Mouse (Mus musculus): ENCODE measurements at regions not wholly inside any gene's neighbourhood (a gene's known extent, or its start where the extent isn't known, plus 50 kb on each side); places are given as distances from the start of the nearest gene placed in this dataset.

- DNase-seq (ENCODE audit: extremely low spot score in 1 of 2, low spot score in 2 of 2): peak; percentile 24 to 29
- intact Hi-C loops (cut with DNase I): loop anchor here (2.0 to 5.0 kb wide), 4 partner anchors 178 to 1230 kb away; partner anchors contain the start of genes Alk and Spdya
Measured at GRCm38 (mm10) chr17:72782775-72783174, 53.5 kb upstream of the Ypel5 start.

GRCm38 (mm10) chr17:72781786-72782185, 54.5 kb upstream of the Ypel5 start:
- intact Hi-C loops (cut with DNase I): loop anchor here (2.0 to 5.0 kb wide), 4 partner anchors 177 to 1229 kb away; partner anchors contain the start of genes Alk and Spdya
- DNase-seq (ENCODE audit: extremely low spot score in 1 of 2, low spot score in 2 of 2): peak; percentile 62 to 67

- no peak for DNase-seq (ENCODE audit: extremely low spot score in 1 of 2, low spot score in 2 of 2)
Measured at GRCm38 (mm10) chr17:72768266-72768665, 68.0 kb upstream of the Ypel5 start.

GRCm38 (mm10) chr17:72760937-72761336, 75.3 kb upstream of the Ypel5 start:
- intact Hi-C loops (cut with DNase I): no loop called here
- no peak for DNase-seq (ENCODE audit: extremely low spot score in 1 of 2, low spot score in 2 of 2)

More at GRCm38 (mm10) chr17:72768266-72768665, 68.0 kb upstream of the Ypel5 start:
- intact Hi-C loops (cut with DNase I): no loop called here

- DNase-seq (ENCODE audit: extremely low spot score in 1 of 2, low spot score in 2 of 2): peak in 1 of 2 experiments; percentile 26
- intact Hi-C loops (cut with DNase I): no loop called here
Measured at GRCm38 (mm10) chr17:72746411-72746810, 89.8 kb upstream of the Ypel5 start.

- DNase-seq (ENCODE audit: extremely low spot score in 1 of 2, low spot score in 2 of 2): no peak
- intact Hi-C loops (cut with DNase I): no loop called here
Measured at GRCm38 (mm10) chr17:72733006-72733405, 103.2 kb upstream of the Ypel5 start.

- DNase-seq (ENCODE audit: extremely low spot score in 1 of 2, low spot score in 2 of 2): no peak
- intact Hi-C loops (cut with DNase I): no loop called here
Measured at GRCm38 (mm10) chr17:72731691-72732090, 104.6 kb upstream of the Ypel5 start.

GRCm38 (mm10) chr17:72731175-72731574, 105.1 kb upstream of the Ypel5 start:
- DNase-seq (ENCODE audit: extremely low spot score in 1 of 2, low spot score in 2 of 2): peak; percentile 4 to 18
- intact Hi-C loops (cut with DNase I): no loop called here

- no peak for DNase-seq (ENCODE audit: extremely low spot score in 1 of 2, low spot score in 2 of 2)
- intact Hi-C loops (cut with DNase I): no loop called here
Measured at GRCm38 (mm10) chr17:72720753-72721152, 115.5 kb upstream of the Ypel5 start.

- intact Hi-C loops (cut with DNase I): no loop called here
- DNase-seq (ENCODE audit: extremely low spot score in 1 of 2, low spot score in 2 of 2): no peak
Measured at GRCm38 (mm10) chr17:72719618-72720017, 115.2 kb upstream of the Alk start.

- no peak for DNase-seq (ENCODE audit: extremely low spot score in 1 of 2, low spot score in 2 of 2)
- intact Hi-C loops (cut with DNase I): no loop called here
Measured at GRCm38 (mm10) chr17:72691630-72692029, 87.2 kb upstream of the Alk start.

GRCm38 (mm10) chr17:72689606-72690005, 85.2 kb upstream of the Alk start:
- intact Hi-C loops (cut with DNase I): no loop called here

GRCm38 (mm10) chr17:72688800-72689199, 84.4 kb upstream of the Alk start:
- intact Hi-C loops (cut with DNase I): no loop called here
- DNase-seq (ENCODE audit: extremely low spot score in 1 of 2, low spot score in 2 of 2): no peak

More at GRCm38 (mm10) chr17:72689606-72690005, 85.2 kb upstream of the Alk start:
- DNase-seq (ENCODE audit: extremely low spot score in 1 of 2, low spot score in 2 of 2): no peak

- DNase-seq (ENCODE audit: extremely low spot score in 1 of 2, low spot score in 2 of 2): no peak
- intact Hi-C loops (cut with DNase I): no loop called here
Measured at GRCm38 (mm10) chr17:72674658-72675057, 70.2 kb upstream of the Alk start.

- no peak for DNase-seq (ENCODE audit: extremely low spot score in 1 of 2, low spot score in 2 of 2)
- intact Hi-C loops (cut with DNase I): no loop called here
Measured at GRCm38 (mm10) chr17:72672010-72672409, 67.6 kb upstream of the Alk start.

GRCm38 (mm10) chr17:72666961-72667360, 62.5 kb upstream of the Alk start:
- DNase-seq (ENCODE audit: extremely low spot score in 1 of 2, low spot score in 2 of 2): no peak
- intact Hi-C loops (cut with DNase I): no loop called here

- intact Hi-C loops (cut with DNase I): no loop called here
- no peak for DNase-seq (ENCODE audit: extremely low spot score in 1 of 2, low spot score in 2 of 2)
Measured at GRCm38 (mm10) chr17:72661678-72662077, 57.3 kb upstream of the Alk start.

- intact Hi-C loops (cut with DNase I): no loop called here
- peak in 1 of 2 experiments; percentile 22 for DNase-seq (ENCODE audit: extremely low spot score in 1 of 2, low spot score in 2 of 2)
Measured at GRCm38 (mm10) chr17:72658744-72659143, 54.3 kb upstream of the Alk start.

GRCm38 (mm10) chr17:72657826-72658225, 53.4 kb upstream of the Alk start:
- intact Hi-C loops (cut with DNase I): no loop called here
- no peak for DNase-seq (ENCODE audit: extremely low spot score in 1 of 2, low spot score in 2 of 2)

Data from left cerebral cortex, postnatal 10 days (tissue).